Mouse (Mus musculus): ENCODE results near the gene Mybl2. TPM values are rescaled to one million over a fixed set of nuclear protein-coding genes. Genes with fewer than 3 reads are reported as not detected.

The Mybl2 gene
- polyA plus RNA-seq, 1 experiment from 2014 or later, result 5.3 TPM

DNA sequence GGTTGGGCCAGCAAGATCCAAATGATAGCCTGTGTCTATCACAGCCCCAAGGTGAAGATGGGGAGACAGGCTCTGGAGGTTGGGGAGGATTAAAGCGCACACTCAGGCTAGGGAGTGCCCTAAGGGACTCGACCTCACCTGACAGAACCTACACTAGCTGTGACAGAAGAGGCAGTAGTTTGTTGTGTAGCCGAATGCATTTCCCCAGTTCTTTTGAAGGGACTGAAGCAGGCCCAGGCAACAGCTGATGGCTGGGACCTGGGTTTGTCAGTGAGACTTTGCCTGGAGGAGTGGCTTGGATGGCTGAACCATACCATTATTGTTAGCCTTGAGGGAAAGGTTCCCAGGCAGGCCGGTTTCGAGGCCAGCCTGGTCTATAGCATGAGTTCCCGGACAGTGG is 30.6 kb downstream of the Mybl2 start:
- Histone ChIP-seq H3K4me3 (ENCODE audit: low read depth, low read length) (no peak overlapping the region), H3K4me1 (replicated peaks; ENCODE audit: control insufficient read depth, insufficient read depth) (no peaks in the 10 kb centered on the region), H3K9ac (ENCODE audit: low read length) (no peak overlapping the region), H3K4me2 (replicated peaks; ENCODE audit: low read depth) (no peak overlapping the region), H3K9me3 (ENCODE audit: control insufficient read depth, low read length) (no peaks in the 10 kb centered on the region), H3K27ac (replicated peaks) (no peak overlapping the region), H3K36me3 (ENCODE audit: control insufficient read depth, insufficient read depth, low read length) (no peaks in the 10 kb centered on the region), H3K27me3 (ENCODE audit: control insufficient read depth, insufficient read depth, low read length) (no peaks in the 10 kb centered on the region)
- WGBS, result 86% methylated on average over 6 of the region's 6 CpGs
- no peak for DNase-seq (ENCODE audit: low spot score)
- no peak for ATAC-seq (ENCODE audit: low FRiP score, low TSS enrichment)
- TF ChIP-seq CTCF (IDR thresholded peaks at IDR 0.05; ENCODE audit: low read depth) (no peak), EP300 (optimal IDR thresholded peaks at IDR 0.05) (no peak)

DNA sequence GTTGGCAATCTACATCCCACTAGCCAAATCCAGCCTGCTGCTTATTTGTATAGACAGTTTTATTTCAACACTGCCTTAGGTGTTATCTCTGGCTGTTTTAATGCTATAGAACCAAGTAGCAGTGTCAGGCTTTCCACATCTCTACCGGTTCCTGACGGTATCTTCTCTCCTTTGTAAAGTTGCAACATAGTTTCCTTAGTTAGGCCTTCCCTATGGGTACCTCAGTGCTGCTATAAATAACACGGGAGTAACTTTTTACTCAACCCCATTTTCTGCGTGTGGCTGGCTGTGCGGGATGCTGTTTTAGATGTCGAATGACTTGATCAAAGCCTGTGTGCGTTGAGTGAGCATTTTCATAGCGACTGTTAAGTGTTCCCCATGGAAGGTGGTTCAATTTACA is 32.1 kb downstream of the Mybl2 start:
- H3K27ac ChIP-seq (replicated peaks), result no peak overlapping the region
- no peaks in the 10 kb centered on the region for H3K4me1 ChIP-seq (replicated peaks; ENCODE audit: control insufficient read depth, insufficient read depth)
- H3K9ac ChIP-seq (ENCODE audit: low read length), result no peak overlapping the region
- no peak for ATAC-seq (ENCODE audit: low FRiP score, low TSS enrichment)
- no peaks in the 10 kb centered on the region for H3K36me3 ChIP-seq (ENCODE audit: control insufficient read depth, insufficient read depth, low read length)
- H3K9me3 ChIP-seq (ENCODE audit: control insufficient read depth, low read length), result no peaks in the 10 kb centered on the region
- WGBS, result 76% methylated on average over 8 of the region's 8 CpGs
- H3K4me3 ChIP-seq (ENCODE audit: low read depth, low read length), result no peak overlapping the region
- H3K4me2 ChIP-seq (replicated peaks; ENCODE audit: low read depth), result no peak overlapping the region
- no peak for DNase-seq (ENCODE audit: low spot score)
- TF ChIP-seq CTCF (IDR thresholded peaks at IDR 0.05; ENCODE audit: low read depth), result no peak
- TF ChIP-seq EP300 (optimal IDR thresholded peaks at IDR 0.05), result no peak
- no peaks in the 10 kb centered on the region for H3K27me3 ChIP-seq (ENCODE audit: control insufficient read depth, insufficient read depth, low read length)

DNA sequence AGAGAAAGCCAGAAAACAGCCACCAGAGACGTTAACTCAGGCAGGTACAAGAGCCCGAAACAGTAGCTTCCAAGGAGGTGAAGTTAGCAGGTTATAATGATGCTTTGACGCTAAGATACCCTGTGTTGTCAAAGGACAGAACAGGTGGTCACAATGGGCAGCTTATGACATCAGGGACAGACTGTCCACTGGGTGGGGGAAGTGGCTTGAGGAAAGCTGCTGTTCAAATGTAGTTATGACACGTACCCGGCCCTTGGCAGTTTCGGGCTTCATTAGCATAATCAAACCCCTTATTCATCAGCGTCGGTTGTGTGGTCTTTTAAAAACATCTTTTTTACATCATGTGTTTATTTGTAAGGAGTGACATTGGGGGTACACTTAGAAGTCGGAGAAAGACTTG is 33.2 kb downstream of the Mybl2 start, which contains the start of gene Gtsf1l:
Gene Gtsf1l (minus strand): TSS at position 128 of the 400 bp plus-strand sequence.
- ATAC-seq (ENCODE audit: low FRiP score, low TSS enrichment) (no peak), DNase-seq (ENCODE audit: low spot score) (no peak)
- H3K9ac ChIP-seq (ENCODE audit: low read length), result no peak within 1 kb of the TSS
- H3K27me3 ChIP-seq (ENCODE audit: control insufficient read depth, insufficient read depth, low read length), result no peaks in the 10 kb centered on the region
- no peaks in the 10 kb centered on the region for H3K4me1 ChIP-seq (replicated peaks; ENCODE audit: control insufficient read depth, insufficient read depth)
- WGBS, result 86% methylated on average over 9 of the region's 9 CpGs
- no peaks in the 10 kb centered on the region for H3K9me3 ChIP-seq (ENCODE audit: control insufficient read depth, low read length)
- H3K4me2 ChIP-seq (replicated peaks; ENCODE audit: low read depth), result no peak within 1 kb of the TSS
- TF ChIP-seq EP300 (optimal IDR thresholded peaks at IDR 0.05), result no peak
- no peak for TF ChIP-seq CTCF (IDR thresholded peaks at IDR 0.05; ENCODE audit: low read depth)
- H3K36me3 ChIP-seq (ENCODE audit: control insufficient read depth, insufficient read depth, low read length), result no peaks in the 10 kb centered on the region
- H3K4me3 ChIP-seq (ENCODE audit: low read depth, low read length), result no peak within 1 kb of the TSS
- no peak within 1 kb of the TSS for H3K27ac ChIP-seq (replicated peaks)

DNA sequence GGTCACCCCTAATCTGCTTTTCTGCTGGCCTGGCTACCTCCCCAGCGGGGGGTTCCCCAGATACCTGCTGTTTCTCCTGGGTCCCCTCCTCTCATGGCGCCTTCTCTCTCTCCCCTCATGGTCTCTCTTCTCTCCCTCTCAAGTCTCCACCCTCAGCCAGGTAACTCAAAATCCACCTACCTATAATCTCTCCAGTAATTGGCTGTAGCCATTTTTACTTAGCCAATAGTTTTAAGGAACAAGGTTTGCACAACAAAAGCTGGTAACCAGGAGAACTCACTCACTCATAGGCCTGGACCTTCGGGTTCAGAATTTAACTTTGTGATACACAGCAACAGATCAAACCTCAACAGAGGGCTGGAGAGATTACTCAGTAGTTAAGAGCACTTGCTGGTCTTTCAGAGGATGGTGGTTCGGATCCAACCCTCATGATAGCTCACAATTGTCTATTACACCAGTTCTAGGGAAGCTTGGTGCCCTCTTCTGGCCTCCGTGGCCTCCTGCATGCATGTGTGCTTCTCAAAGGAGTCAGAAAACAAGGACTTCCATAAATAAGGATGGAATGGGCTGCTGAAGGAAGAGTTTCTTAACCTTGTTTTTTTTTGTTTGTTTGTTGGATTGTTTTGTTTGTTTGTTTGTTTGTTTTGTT is 35.1 kb downstream of the Mybl2 start:
- no peak overlapping the region for H3K9ac ChIP-seq (ENCODE audit: low read length)
- TF ChIP-seq CTCF (IDR thresholded peaks at IDR 0.05; ENCODE audit: low read depth) (peak; percentile 70), EP300 (optimal IDR thresholded peaks at IDR 0.05) (no peak)
- no peak for DNase-seq (ENCODE audit: low spot score)
- no peaks in the 10 kb centered on the region for H3K27me3 ChIP-seq (ENCODE audit: control insufficient read depth, insufficient read depth, low read length)
- H3K4me2 ChIP-seq (replicated peaks; ENCODE audit: low read depth), result no peak overlapping the region
- no peaks in the 10 kb centered on the region for H3K36me3 ChIP-seq (ENCODE audit: control insufficient read depth, insufficient read depth, low read length)
- no peak for ATAC-seq (ENCODE audit: low FRiP score, low TSS enrichment)
- no peak overlapping the region for H3K27ac ChIP-seq (replicated peaks)
- no peaks in the 10 kb centered on the region for H3K9me3 ChIP-seq (ENCODE audit: control insufficient read depth, low read length)
- 72% methylated on average over 5 of the region's 5 CpGs for WGBS
- H3K4me1 ChIP-seq (replicated peaks; ENCODE audit: control insufficient read depth, insufficient read depth), result no peaks in the 10 kb centered on the region
- H3K4me3 ChIP-seq (ENCODE audit: low read depth, low read length), result no peak overlapping the region

DNA sequence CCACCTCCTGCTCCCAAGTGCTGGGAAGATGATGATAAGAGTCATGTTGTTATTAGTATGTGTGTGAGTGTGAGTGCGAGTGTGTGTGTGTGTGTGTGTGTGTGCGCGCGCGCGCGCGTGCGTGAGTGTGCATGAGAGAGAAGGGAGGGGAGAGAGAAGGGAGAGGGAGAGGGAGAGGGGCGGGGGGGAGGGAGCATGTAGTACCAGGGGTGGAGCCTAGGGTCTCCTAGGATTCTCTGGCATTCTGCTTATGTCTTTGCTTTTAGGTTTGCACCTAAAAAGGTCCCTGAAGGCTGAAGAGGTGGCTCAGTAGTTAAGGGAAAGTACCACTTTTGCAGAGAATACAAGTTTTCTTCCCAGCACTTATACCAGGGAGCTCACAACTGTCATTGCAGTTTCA is 40.4 kb downstream of the Mybl2 start:
- ATAC-seq (ENCODE audit: low FRiP score, low TSS enrichment), result no peak; the same call in 1 of the 2 replicates
- TF ChIP-seq EP300 (optimal IDR thresholded peaks at IDR 0.05), result no peak
- TF ChIP-seq CTCF (IDR thresholded peaks at IDR 0.05; ENCODE audit: low read depth), result no peak
- no peak for DNase-seq (ENCODE audit: low spot score)
- no peaks in the 10 kb centered on the region for H3K27me3 ChIP-seq (ENCODE audit: control insufficient read depth, insufficient read depth, low read length)
- no peaks in the 10 kb centered on the region for H3K9me3 ChIP-seq (ENCODE audit: control insufficient read depth, low read length)
- no peaks in the 10 kb centered on the region for H3K4me1 ChIP-seq (replicated peaks; ENCODE audit: control insufficient read depth, insufficient read depth)
- H3K4me2 ChIP-seq (replicated peaks; ENCODE audit: low read depth), result no peak overlapping the region
- 84% methylated on average over 10 of the region's 10 CpGs for WGBS
- H3K27ac ChIP-seq (replicated peaks), result no peak overlapping the region
- no peak overlapping the region for H3K9ac ChIP-seq (ENCODE audit: low read length)
- no peaks in the 10 kb centered on the region for H3K36me3 ChIP-seq (ENCODE audit: control insufficient read depth, insufficient read depth, low read length)
- no peak overlapping the region for H3K4me3 ChIP-seq (ENCODE audit: low read depth, low read length)

DNA sequence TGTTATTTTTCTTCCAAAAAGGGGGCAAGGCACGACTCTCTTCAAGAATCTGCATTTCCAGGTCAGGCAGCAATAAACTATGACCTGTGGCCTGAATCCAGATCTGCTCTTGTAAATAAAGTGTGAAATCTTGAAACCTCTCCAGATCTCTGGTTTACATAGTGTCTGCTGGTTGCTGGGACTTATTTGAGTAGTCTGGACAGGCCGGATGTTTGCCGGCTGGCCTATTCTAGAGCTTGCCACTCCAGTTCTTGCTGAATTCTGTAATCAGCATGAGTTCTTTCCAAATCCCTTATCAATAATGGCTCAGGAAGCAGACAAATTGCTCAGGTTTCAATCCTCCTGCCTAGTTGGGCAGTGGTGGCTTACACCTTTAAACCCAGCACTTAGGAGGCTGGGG is 41.3 kb downstream of the Mybl2 start:
- H3K9me3 ChIP-seq (ENCODE audit: control insufficient read depth, low read length), result no peaks in the 10 kb centered on the region
- no peaks in the 10 kb centered on the region for H3K36me3 ChIP-seq (ENCODE audit: control insufficient read depth, insufficient read depth, low read length)
- no peak overlapping the region for H3K4me2 ChIP-seq (replicated peaks; ENCODE audit: low read depth)
- H3K4me1 ChIP-seq (replicated peaks; ENCODE audit: control insufficient read depth, insufficient read depth), result no peaks in the 10 kb centered on the region
- DNase-seq (ENCODE audit: low spot score), result peak; percentile 23
- no peak overlapping the region for H3K27ac ChIP-seq (replicated peaks)
- peak; percentile 64; the same call in 1 of the 2 replicates for ATAC-seq (ENCODE audit: low FRiP score, low TSS enrichment)
- no peak for TF ChIP-seq CTCF (IDR thresholded peaks at IDR 0.05; ENCODE audit: low read depth)
- TF ChIP-seq EP300 (optimal IDR thresholded peaks at IDR 0.05), result no peak
- 16% methylated on average over 3 of the region's 3 CpGs for WGBS
- H3K4me3 ChIP-seq (ENCODE audit: low read depth, low read length), result no peak overlapping the region
- no peaks in the 10 kb centered on the region for H3K27me3 ChIP-seq (ENCODE audit: control insufficient read depth, insufficient read depth, low read length)
- no peak overlapping the region for H3K9ac ChIP-seq (ENCODE audit: low read length)
